Mouse (Mus musculus) limb, embryonic 10.5 days (tissue): ENCODE measurements around the gene 4930404N11Rik. TPM values are rescaled to one million over a fixed set of nuclear protein-coding genes. Genes with fewer than 3 reads are reported as not detected.

ENCODE experiments used
- DNase-seq: peaks from one replicate; pipeline ENCODE4 v3.0.0-alpha.2; 2017; ENCODE audit warnings: low spot score
- H3K27ac ChIP-seq: fragments of 300-500 bp; sonication (generic); 2 replicates; pipeline ENCODE4 v1.5.1; 2016; ENCODE audit warnings: mild to moderate bottlenecking
- H3K27me3 ChIP-seq: fragments of 300-500 bp; sonication (generic); 2 replicates; pipeline ENCODE4 v1.6.1; 2016; ENCODE audit warnings: low read depth, mild to moderate bottlenecking; ENCODE audit not compliant: poor library complexity, severe bottlenecking
- H3K36me3 ChIP-seq: fragments of 300-500 bp; sonication (generic); 2 replicates; pipeline ENCODE4 v1.6.1; 2016; ENCODE audit warnings: mild to moderate bottlenecking, moderate library complexity
- H3K4me1 ChIP-seq: fragments of 300-500 bp; sonication (generic); 2 replicates; pipeline ENCODE4 v1.6.1; 2016
- H3K4me3 ChIP-seq: fragments of 300-500 bp; sonication (generic); 2 replicates; pipeline ENCODE4 v1.5.1; 2016; ENCODE audit warnings: mild to moderate bottlenecking, moderate library complexity
- H3K9me3 ChIP-seq: fragments of 300-500 bp; sonication (generic); replicated peaks from 2 replicates; pipeline ENCODE4 v1.6.1; 2016; ENCODE audit warnings: mild to moderate bottlenecking
- WGBS: fragments of 180-500 bp; shearing (Covaris S2); methylation state at CpG from one replicate; pipeline ENCODE4 v1.1.7; 2016; 5-methylcytosine and 5-hydroxymethylcytosine counted together
- polyA plus RNA-seq: library from polyadenylated mRNA; unstranded; fragments of >200 nt; fragmentation: Nextera tagmentation; extraction: Ambion mirVana; gene quantifications from 2 replicates; pipeline ENCODE4 v1.2.1, GENCODE M21; 2016

Gene 4930404N11Rik
- polyA plus RNA-seq, 1 experiment from 2014 or later, result 0.24 TPM

- H3K4me3 ChIP-seq, result peak overlapping the region; percentile 42
- H3K27ac ChIP-seq, result peak overlapping the region; percentile 80
- DNase-seq, result peak; percentile 59
- H3K36me3 ChIP-seq, result peaks cover 17% of the 10 kb centered on the region
- peaks cover 58% of the 10 kb centered on the region for H3K27me3 ChIP-seq
- 17% methylated on average over 31 of the region's 31 CpGs for WGBS
- H3K9me3 ChIP-seq, result no peaks in the 10 kb centered on the region
- peaks cover 96% of the 10 kb centered on the region for H3K4me1 ChIP-seq
Observed at GRCm38 (mm10) chr10:81407539-81408423, 42.2 kb upstream of the 4930404N11Rik start.

- 21% methylated on average over 24 of the region's 24 CpGs for WGBS
- H3K36me3 ChIP-seq, result peaks cover 16% of the 10 kb centered on the region
- peaks cover 64% of the 10 kb centered on the region for H3K27me3 ChIP-seq
- no peaks in the 10 kb centered on the region for H3K9me3 ChIP-seq
- peak overlapping the region; percentile 80 for H3K27ac ChIP-seq
- H3K4me1 ChIP-seq, result peaks cover 96% of the 10 kb centered on the region
- H3K4me3 ChIP-seq, result peak overlapping the region; percentile 42
- no peak for DNase-seq
Observed at GRCm38 (mm10) chr10:81406504-81407440, 41.2 kb upstream of the 4930404N11Rik start.

- Histone ChIP-seq H3K4me1 (peaks cover 96% of the 10 kb centered on the region), H3K9me3 (no peaks in the 10 kb centered on the region), H3K36me3 (peaks cover 13% of the 10 kb centered on the region; the same call in 1 of the 2 replicates), H3K27me3 (peaks cover 69% of the 10 kb centered on the region), H3K4me3 (0 out of 2 replicates have a peak overlapping the region, but pooled peaks have one; percentile 42), H3K27ac (no peak overlapping the region; the same call in 1 of the 2 replicates)
- peak; percentile 60 for DNase-seq
- 42% methylated on average over 13 of the region's 13 CpGs for WGBS
Observed at GRCm38 (mm10) chr10:81405588-81406201, 40.1 kb upstream of the 4930404N11Rik start.

- H3K9me3 ChIP-seq, result no peaks in the 10 kb centered on the region
- peaks cover 96% of the 10 kb centered on the region for H3K4me1 ChIP-seq
- peaks cover 22% of the 10 kb centered on the region for H3K36me3 ChIP-seq
- 50% methylated on average over 18 of the region's 18 CpGs for WGBS
- no peak for DNase-seq
- H3K27me3 ChIP-seq, result peaks cover 78% of the 10 kb centered on the region
- H3K27ac ChIP-seq, result peak overlapping the region; percentile 38; the same call in 1 of the 2 replicates
- 0 out of 2 replicates have a peak overlapping the region, but pooled peaks have one; percentile 8 for H3K4me3 ChIP-seq
Observed at GRCm38 (mm10) chr10:81404720-81405119, 39.1 kb upstream of the 4930404N11Rik start.

GRCm38 (mm10) chr10:81404082-81404481, 38.5 kb upstream of the 4930404N11Rik start:
- 10% methylated on average over 9 of the region's 9 CpGs for WGBS
- Histone ChIP-seq H3K36me3 (peaks cover 29% of the 10 kb centered on the region), H3K27ac (peak overlapping the region; percentile 38; the same call in 1 of the 2 replicates), H3K9me3 (no peaks in the 10 kb centered on the region), H3K4me1 (peaks cover 95% of the 10 kb centered on the region), H3K4me3 (no peak overlapping the region), H3K27me3 (peaks cover 85% of the 10 kb centered on the region)
- DNase-seq, result peak; percentile 57

- peak overlapping the region; percentile 40; the same call in 1 of the 2 replicates for H3K4me3 ChIP-seq
- 52% methylated on average over 10 of the region's 10 CpGs for WGBS
- peak overlapping the region; percentile 92 for H3K27ac ChIP-seq
- H3K27me3 ChIP-seq, result peaks cover 85% of the 10 kb centered on the region
- DNase-seq, result no peak
- H3K4me1 ChIP-seq, result peaks cover 89% of the 10 kb centered on the region
- H3K9me3 ChIP-seq, result no peaks in the 10 kb centered on the region
- H3K36me3 ChIP-seq, result peaks cover 29% of the 10 kb centered on the region
Observed at GRCm38 (mm10) chr10:81403511-81403910, 37.9 kb upstream of the 4930404N11Rik start.

- H3K36me3 ChIP-seq, result peaks cover 29% of the 10 kb centered on the region
- H3K4me3 ChIP-seq, result peak overlapping the region; percentile 40
- peaks cover 81% of the 10 kb centered on the region for H3K4me1 ChIP-seq
- H3K9me3 ChIP-seq, result no peaks in the 10 kb centered on the region
- 27% methylated on average over 7 of the region's 7 CpGs for WGBS
- DNase-seq, result no peak
- peak overlapping the region; percentile 92 for H3K27ac ChIP-seq
- H3K27me3 ChIP-seq, result peaks cover 81% of the 10 kb centered on the region
Observed at GRCm38 (mm10) chr10:81402227-81402765, 36.7 kb upstream of the 4930404N11Rik start.

- H3K36me3 ChIP-seq, result peaks cover 29% of the 10 kb centered on the region
- WGBS, result 7% methylated on average over 18 of the region's 18 CpGs
- peak overlapping the region; percentile 92 for H3K27ac ChIP-seq
- peaks cover 74% of the 10 kb centered on the region for H3K4me1 ChIP-seq
- H3K27me3 ChIP-seq, result peaks cover 81% of the 10 kb centered on the region
- H3K9me3 ChIP-seq, result no peaks in the 10 kb centered on the region
- peak; percentile 83 for DNase-seq
- H3K4me3 ChIP-seq, result peak overlapping the region; percentile 40
Observed at GRCm38 (mm10) chr10:81401521-81402226, 36.1 kb upstream of the 4930404N11Rik start.

- Histone ChIP-seq H3K4me3 (peak overlapping the region; percentile 40), H3K9me3 (no peaks in the 10 kb centered on the region), H3K4me1 (peaks cover 69% of the 10 kb centered on the region), H3K27ac (peak overlapping the region; percentile 92), H3K27me3 (peaks cover 80% of the 10 kb centered on the region), H3K36me3 (peaks cover 29% of the 10 kb centered on the region)
- WGBS, result 24% methylated on average over 10 of the region's 10 CpGs
- no peak for DNase-seq
Observed at GRCm38 (mm10) chr10:81401205-81401520, 35.5 kb upstream of the 4930404N11Rik start.

- H3K27me3 ChIP-seq, result peaks cover 75% of the 10 kb centered on the region
- H3K27ac ChIP-seq, result peak overlapping the region; percentile 92
- H3K9me3 ChIP-seq, result no peaks in the 10 kb centered on the region
- no peak for DNase-seq
- 46% methylated on average over 22 of the region's 22 CpGs for WGBS
- peaks cover 26% of the 10 kb centered on the region for H3K36me3 ChIP-seq
- peaks cover 64% of the 10 kb centered on the region for H3K4me1 ChIP-seq
- H3K4me3 ChIP-seq, result peak overlapping the region; percentile 40
Observed at GRCm38 (mm10) chr10:81400371-81401204, 35.0 kb upstream of the 4930404N11Rik start.

GRCm38 (mm10) chr10:81399798-81400308, 34.2 kb upstream of the 4930404N11Rik start:
- H3K27me3 ChIP-seq, result peaks cover 67% of the 10 kb centered on the region
- peaks cover 21% of the 10 kb centered on the region for H3K36me3 ChIP-seq
- H3K27ac ChIP-seq, result peak overlapping the region; percentile 92
- H3K4me3 ChIP-seq, result peak overlapping the region; percentile 40
- WGBS, result 73% methylated on average over 18 of the region's 18 CpGs
- no peak for DNase-seq
- peaks cover 60% of the 10 kb centered on the region for H3K4me1 ChIP-seq
- H3K9me3 ChIP-seq, result no peaks in the 10 kb centered on the region
